Mouse (Mus musculus) limb, embryonic 13.5 days (tissue): Measurements from ENCODE around the gene Gls2. TPM values are rescaled to one million over a fixed set of nuclear protein-coding genes. Genes with fewer than 3 reads are reported as not detected.

ENCODE experiments used
- ATAC-seq: fragments of 200-750 bp; cut with Nextera tagmentation; 2 replicates; pipeline ENCODE4 v1.8.0; 2017; ENCODE audit warnings: low read depth, moderate number of reproducible peaks, moderate TSS enrichment; ENCODE audit not compliant: low FRiP score
- H3K27ac ChIP-seq: fragments of 300-500 bp; sonication (generic); 2 replicates; pipeline ENCODE4 v1.5.1; 2015; ENCODE audit warnings: inconsistent platforms, mild to moderate bottlenecking, moderate library complexity
- H3K27me3 ChIP-seq: fragments of 300-500 bp; sonication (generic); 2 replicates; pipeline ENCODE4 v1.6.1; 2015; ENCODE audit warnings: mild to moderate bottlenecking, inconsistent platforms
- H3K36me3 ChIP-seq: fragments of 300-500 bp; sonication (generic); 2 replicates; pipeline ENCODE4 v1.6.1; 2015; ENCODE audit warnings: inconsistent platforms, mild to moderate bottlenecking, moderate library complexity
- H3K4me1 ChIP-seq: fragments of 300-500 bp; sonication (generic); 2 replicates; pipeline ENCODE4 v1.6.1; 2015; ENCODE audit warnings: inconsistent platforms
- H3K4me2 ChIP-seq: fragments of 300-500 bp; sonication (generic); replicated peaks from 2 replicates; pipeline ENCODE4 v1.6.1; 2015; ENCODE audit warnings: inconsistent platforms, mild to moderate bottlenecking, moderate library complexity
- H3K4me3 ChIP-seq: fragments of 300-500 bp; sonication (generic); 2 replicates; pipeline ENCODE4 v1.5.1; 2015; ENCODE audit warnings: moderate library complexity, mild to moderate bottlenecking, inconsistent platforms
- H3K9ac ChIP-seq: fragments of 300-500 bp; sonication (generic); 2 replicates; pipeline ENCODE4 v1.6.1; 2015; ENCODE audit warnings: mild to moderate bottlenecking, inconsistent platforms
- H3K9me3 ChIP-seq: fragments of 300-500 bp; sonication (generic); 2 replicates; pipeline ENCODE4 v1.6.1; 2016; ENCODE audit warnings: inconsistent platforms
- WGBS: fragments of 180-500 bp; shearing (Covaris S2); methylation state at CpG from one replicate; pipeline ENCODE4 v1.1.7; 2015; 5-methylcytosine and 5-hydroxymethylcytosine counted together
- polyA plus RNA-seq: library from polyadenylated mRNA; unstranded; fragments of >200 nt; fragmentation: Nextera tagmentation; extraction: Ambion mirVana; gene quantifications from 2 replicates; pipeline ENCODE4 v1.2.1, GENCODE M21; 2015

The Gls2 gene
- polyA plus RNA-seq, 1 experiment from 2014 or later: 1.8 TPM

- Histone ChIP-seq H3K9ac (no peak overlapping the region), H3K36me3 (no peaks in the 10 kb centered on the region), H3K27ac (no peak overlapping the region), H3K4me1 (peaks cover 25% of the 10 kb centered on the region), H3K9me3 (no peaks in the 10 kb centered on the region), H3K4me2 (no peak overlapping the region), H3K4me3 (no peak overlapping the region), H3K27me3 (no peaks in the 10 kb centered on the region)
- ATAC-seq: no peak
- WGBS: 56% methylated on average over 16 of the region's 16 CpGs
Observed at GRCm38 (mm10) chr10:128221533-128222286, 27.5 kb downstream of the Gls2 start.

- peak overlapping the region; percentile 69; the same call in 1 of the 2 replicates for H3K27ac ChIP-seq
- peak overlapping the region; percentile 27 for H3K4me2 ChIP-seq
- H3K9me3 ChIP-seq: no peaks in the 10 kb centered on the region
- no peaks in the 10 kb centered on the region for H3K27me3 ChIP-seq
- peak overlapping the region; percentile 39; the same call in 1 of the 2 replicates for H3K9ac ChIP-seq
- 27% methylated on average over 5 of the region's 5 CpGs for WGBS
- no peaks in the 10 kb centered on the region for H3K36me3 ChIP-seq
- H3K4me1 ChIP-seq: peaks cover 33% of the 10 kb centered on the region
- no peak overlapping the region for H3K4me3 ChIP-seq
- peak; percentile 49; the same call in 1 of the 2 replicates for ATAC-seq
Observed at GRCm38 (mm10) chr10:128225064-128225463, 30.8 kb downstream of the Gls2 start.

GRCm38 (mm10) chr10:128225538-128225937, 31.3 kb downstream of the Gls2 start, which contains the start of gene Mip:
Gene Mip, plus strand, starts transcription at chr10:128225838.
- Histone ChIP-seq H3K4me3 (no peak within 1 kb of the TSS), H3K9ac (peak within 1 kb of the TSS; percentile 39; the same call in 1 of the 2 replicates), H3K27ac (peak within 1 kb of the TSS; percentile 69), H3K9me3 (no peaks in the 10 kb centered on the region), H3K4me2 (peak within 1 kb of the TSS; percentile 27), H3K36me3 (no peaks in the 10 kb centered on the region), H3K4me1 (peaks cover 37% of the 10 kb centered on the region), H3K27me3 (no peaks in the 10 kb centered on the region)
- ATAC-seq: 0 out of 2 replicates have a peak, but pooled peaks have one; percentile 52
- 38% methylated on average over 4 of the region's 4 CpGs for WGBS

GRCm38 (mm10) chr10:128227592-128227991, 33.3 kb downstream of the Gls2 start:
- H3K9ac ChIP-seq: no peak overlapping the region
- WGBS: 70% methylated on average over 9 of the region's 9 CpGs

GRCm38 (mm10) chr10:128228009-128228408, 33.8 kb downstream of the Gls2 start:
- no peak overlapping the region for H3K27ac ChIP-seq
- H3K4me3 ChIP-seq: no peak overlapping the region
- peaks cover 48% of the 10 kb centered on the region for H3K4me1 ChIP-seq
- H3K27me3 ChIP-seq: no peaks in the 10 kb centered on the region
- H3K9ac ChIP-seq: no peak overlapping the region
- H3K9me3 ChIP-seq: no peaks in the 10 kb centered on the region
- no peak overlapping the region for H3K4me2 ChIP-seq
- ATAC-seq: no peak
- 89% methylated on average over 8 of the region's 8 CpGs for WGBS
- H3K36me3 ChIP-seq: no peaks in the 10 kb centered on the region

More at GRCm38 (mm10) chr10:128227592-128227991, 33.3 kb downstream of the Gls2 start:
- Histone ChIP-seq H3K36me3 (no peaks in the 10 kb centered on the region), H3K4me3 (no peak overlapping the region), H3K9me3 (no peaks in the 10 kb centered on the region), H3K27me3 (no peaks in the 10 kb centered on the region), H3K4me2 (no peak overlapping the region), H3K27ac (no peak overlapping the region), H3K4me1 (peaks cover 44% of the 10 kb centered on the region)
- ATAC-seq: no peak

- Histone ChIP-seq H3K4me1 (peaks cover 42% of the 10 kb centered on the region), H3K27ac (peak overlapping the region; percentile 94), H3K4me2 (peak overlapping the region; percentile 75), H3K27me3 (no peaks in the 10 kb centered on the region), H3K4me3 (no peak overlapping the region), H3K9me3 (no peaks in the 10 kb centered on the region), H3K36me3 (peaks cover 9% of the 10 kb centered on the region; the same call in 1 of the 2 replicates), H3K9ac (0 out of 2 replicates have a peak overlapping the region, but pooled peaks have one; percentile 85)
- ATAC-seq: no peak
- WGBS: 67% methylated on average over 12 of the region's 12 CpGs
Observed at GRCm38 (mm10) chr10:128230582-128230981, 36.3 kb downstream of the Gls2 start.

- peak overlapping the region; percentile 85 for H3K9ac ChIP-seq
- ATAC-seq: no peak
- WGBS: 9% methylated on average over 5 of the region's 5 CpGs
Observed at GRCm38 (mm10) chr10:128231146-128231545, 36.9 kb downstream of the Gls2 start.

GRCm38 (mm10) chr10:128231697-128232419, 37.6 kb downstream of the Gls2 start, which contains the start of gene Timeless:
Gene Timeless, plus strand, starts transcription at chr10:128232065.
- Histone ChIP-seq H3K4me2 (peak within 1 kb of the TSS; percentile 75), H3K4me3 (peak within 1 kb of the TSS; percentile 77), H3K4me1 (peaks cover 38% of the 10 kb centered on the region), H3K27me3 (no peaks in the 10 kb centered on the region), H3K9me3 (no peaks in the 10 kb centered on the region), H3K27ac (peak within 1 kb of the TSS; percentile 94), H3K36me3 (peaks cover 9% of the 10 kb centered on the region; the same call in 1 of the 2 replicates), H3K9ac (peak within 1 kb of the TSS; percentile 85)
- under 1% methylated on average over 58 of the region's 58 CpGs for WGBS
- ATAC-seq: peak; percentile 89

More at GRCm38 (mm10) chr10:128231146-128231545, 36.9 kb downstream of the Gls2 start:
- Histone ChIP-seq H3K9me3 (no peaks in the 10 kb centered on the region), H3K27ac (peak overlapping the region; percentile 94), H3K36me3 (peaks cover 9% of the 10 kb centered on the region; the same call in 1 of the 2 replicates), H3K27me3 (no peaks in the 10 kb centered on the region), H3K4me1 (peaks cover 41% of the 10 kb centered on the region), H3K4me3 (peak overlapping the region; percentile 77), H3K4me2 (peak overlapping the region; percentile 75)

- Histone ChIP-seq H3K27me3 (no peaks in the 10 kb centered on the region), H3K4me2 (peak overlapping the region; percentile 75), H3K36me3 (peaks cover 9% of the 10 kb centered on the region; the same call in 1 of the 2 replicates), H3K4me3 (peak overlapping the region; percentile 77), H3K9me3 (no peaks in the 10 kb centered on the region), H3K27ac (peak overlapping the region; percentile 94), H3K9ac (peak overlapping the region; percentile 85), H3K4me1 (peaks cover 35% of the 10 kb centered on the region)
- peak; percentile 46; the same call in 1 of the 2 replicates for ATAC-seq
- under 1% methylated on average over 14 of the region's 14 CpGs for WGBS
Observed at GRCm38 (mm10) chr10:128232420-128232985, 38.2 kb downstream of the Gls2 start.

GRCm38 (mm10) chr10:128236321-128236720, 42.1 kb downstream of the Gls2 start:
- H3K4me2 ChIP-seq: no peak overlapping the region
- H3K4me1 ChIP-seq: peaks cover 25% of the 10 kb centered on the region
- H3K9me3 ChIP-seq: no peaks in the 10 kb centered on the region
- 30% methylated on average over 4 of the region's 4 CpGs for WGBS
- H3K27me3 ChIP-seq: no peaks in the 10 kb centered on the region
- H3K9ac ChIP-seq: peak overlapping the region; percentile 1; the same call in 1 of the 2 replicates
- no peak for ATAC-seq
- peak overlapping the region; percentile 63; the same call in 1 of the 2 replicates for H3K27ac ChIP-seq
- H3K4me3 ChIP-seq: no peak overlapping the region
- H3K36me3 ChIP-seq: peaks cover 32% of the 10 kb centered on the region

- Histone ChIP-seq H3K36me3 (peaks cover 49% of the 10 kb centered on the region), H3K9ac (no peak overlapping the region), H3K9me3 (no peaks in the 10 kb centered on the region), H3K27ac (peak overlapping the region; percentile 10; the same call in 1 of the 2 replicates), H3K27me3 (no peaks in the 10 kb centered on the region), H3K4me2 (no peak overlapping the region), H3K4me3 (no peak overlapping the region), H3K4me1 (peaks cover 22% of the 10 kb centered on the region)
- 78% methylated on average over 15 of the region's 15 CpGs for WGBS
- ATAC-seq: no peak
Observed at GRCm38 (mm10) chr10:128237807-128238480, 43.7 kb downstream of the Gls2 start.
